Mouse (Mus musculus): ENCODE measurements around the gene Vmo1.

Gene Vmo1

GRCm38 (mm10) chr11:70472716-70473115 is 41.7 kb downstream of the Vmo1 start:
- no peak for DNase-seq (ENCODE audit: low spot score)

DNA sequence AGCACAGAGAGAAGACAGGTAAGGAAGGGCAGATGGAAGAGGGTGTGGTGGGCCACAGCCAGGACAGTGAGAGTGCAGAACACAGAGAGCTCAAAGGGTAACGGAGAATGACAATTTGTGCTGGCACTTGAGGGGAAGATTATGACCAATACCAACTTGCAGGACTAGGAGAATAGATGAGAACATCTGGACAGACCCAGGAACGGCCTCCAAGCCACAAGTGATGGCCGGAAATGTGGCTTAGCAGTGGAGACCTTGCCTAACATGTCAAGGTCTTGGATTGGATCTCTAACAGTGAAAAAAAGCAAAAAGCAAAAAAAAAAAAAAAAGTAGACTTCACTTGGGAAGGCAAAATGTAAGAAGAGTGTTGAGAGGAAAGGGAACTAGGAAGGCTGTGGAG is 44.7 kb downstream of the Vmo1 start:
- DNase-seq (ENCODE audit: low spot score): no peak

GRCm38 (mm10) chr11:70467902-70468619 is 46.4 kb downstream of the Vmo1 start:
- no peak for DNase-seq (ENCODE audit: low spot score)

DNA sequence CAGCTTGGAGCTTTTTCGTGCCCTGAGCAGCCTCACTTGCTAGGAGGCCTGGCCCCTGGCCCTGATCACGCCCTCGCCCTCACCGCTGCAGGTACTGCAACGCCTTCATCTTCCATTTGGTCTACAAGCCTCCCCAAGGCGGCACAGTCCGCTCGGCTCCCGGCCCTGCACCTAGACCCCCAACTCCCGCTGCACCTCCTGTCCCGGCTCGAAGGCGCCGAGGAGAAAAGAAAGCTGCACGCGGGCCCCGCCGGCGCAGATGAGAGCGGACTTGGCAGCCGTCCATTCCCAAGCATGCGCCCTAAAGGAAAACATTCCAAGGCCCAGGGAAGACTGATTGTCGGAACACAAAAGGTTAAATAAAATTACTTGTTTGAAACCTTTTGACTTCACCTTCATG is 48.6 kb downstream of the Vmo1 start:
- DNase-seq (ENCODE audit: low spot score): peak; percentile 14

GRCm38 (mm10) chr11:70465211-70465610 is 49.2 kb downstream of the Vmo1 start:
- DNase-seq (ENCODE audit: low spot score): peak; percentile 30

DNA sequence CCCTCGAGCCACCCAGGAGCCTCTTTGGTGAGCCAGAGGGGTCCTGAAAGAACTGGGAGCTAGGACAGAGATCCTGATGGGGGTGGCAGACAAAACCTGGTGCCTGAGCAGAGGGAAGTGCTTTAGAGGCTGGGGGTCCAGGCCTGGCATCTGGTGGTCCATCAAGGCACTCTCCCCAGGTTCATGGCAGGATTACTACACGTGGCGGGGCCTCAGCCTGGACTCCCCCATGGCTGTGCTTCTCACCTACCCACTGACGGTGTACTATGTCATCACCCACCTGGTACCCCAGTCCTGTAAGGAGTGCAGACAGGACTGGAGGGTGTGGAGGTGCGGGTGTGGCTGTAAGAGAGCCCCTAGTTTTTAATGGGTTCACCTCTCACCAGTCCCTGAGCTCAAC is 50.4 kb downstream of the Vmo1 start:
- no peak for DNase-seq (ENCODE audit: low spot score)
